Mouse (Mus musculus) gastrocnemius, postnatal 14 days (tissue): ENCODE measurements around the gene Esp18. TPM values are rescaled to one million over a fixed set of nuclear protein-coding genes. Genes with fewer than 3 reads are reported as not detected.

ENCODE experiments used
- DNase-seq: peaks from one replicate; pipeline ENCODE4 v3.0.0; 2021; ENCODE audit warnings: mixed read lengths
- intact Hi-C: fragments of 180-260 bp; cut with DNase I; formaldehyde crosslinking; loops from one replicate; pipeline ENCODE4 v1.15.1; 2025; ENCODE audit warnings: low total_unique reads
- long read RNA-seq, 2 experiments: library from polyadenylated mRNA; stranded (forward); transcript quantifications; one replicate each; pipeline ENCODE4 v2.0.0; 2021
- microRNA-seq, 2 experiments: library from miRNA; unstranded; fragments of <30 nt; microRNA quantifications; one replicate each; pipeline ENCODE4 v1.2.0; 2021
- total RNA-seq, 2 experiments: library from RNA; stranded (reverse); gene quantifications; 2 replicates each; pipeline ENCODE4 v1.2.3; 2021

Esp18 gene
- total RNA-seq: not detected
- long read RNA-seq, experiment 1: 0 reads
- long read RNA-seq, experiment 2: 0 reads

DNA sequence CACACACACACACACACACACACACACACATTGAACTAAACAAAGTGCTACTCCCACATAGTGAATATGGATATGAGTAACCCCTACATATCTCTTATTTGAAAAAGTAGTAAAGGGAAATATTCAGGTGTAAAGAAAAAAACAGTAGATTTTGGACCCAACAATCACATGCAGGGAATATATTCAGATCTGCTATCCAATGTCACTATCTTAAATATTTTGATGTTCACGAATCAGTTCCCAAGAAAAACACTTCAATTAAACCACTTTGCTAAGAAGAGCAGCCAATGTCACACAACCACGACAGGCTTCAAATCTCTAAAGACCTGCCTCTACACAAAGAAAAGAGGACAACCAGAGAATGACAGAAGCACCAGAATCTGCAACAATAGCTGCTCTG is at the start of gene Esp18:
Gene Esp18, plus strand, starts transcription at position 301 of the 400 bp plus-strand sequence.
- DNase-seq: no peak
- intact Hi-C loops: no loop called here

DNA sequence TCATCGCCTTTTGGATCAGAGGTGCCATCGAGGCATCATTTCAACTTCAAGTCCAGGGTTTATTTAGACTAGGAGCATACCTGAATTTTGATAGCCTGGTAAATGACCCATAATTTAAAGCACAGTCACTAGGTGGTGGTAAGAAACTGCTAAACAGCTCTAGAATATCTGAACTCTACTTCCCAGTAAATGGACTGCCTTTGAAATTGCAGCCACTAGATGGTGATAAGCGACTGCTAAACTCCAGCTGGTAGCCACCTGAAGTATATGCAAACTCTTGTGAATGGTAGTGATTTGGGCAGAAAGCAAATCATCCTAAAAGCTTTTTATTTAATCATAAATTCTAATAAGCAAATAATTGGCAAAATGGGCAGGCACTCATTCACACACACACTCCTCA is 42.8 kb upstream of the Esp18 start:
- intact Hi-C loops: no loop called here
- no peak for DNase-seq

Small RNA genes lying within 50 kb of the gene (microRNA-seq; reads per million reads assigned to microRNA genes)
- 0 reads per million in 2 experiments for gene Gm26429

Other genes starting within 250 kb of the Esp18 start
- gene Esp16, start 129.8 kb downstream of the Esp18 start, total RNA-seq: not detected
- gene Esp15, start 234.6 kb downstream of the Esp18 start, total RNA-seq: not detected